Mouse (Mus musculus) kidney, adult 2 months (tissue): ENCODE results near the gene Parp16. TPM values are rescaled to one million over a fixed set of nuclear protein-coding genes. Genes with fewer than 3 reads are reported as not detected.

Source experiments
- DNase-seq: peaks from one replicate; pipeline ENCODE4 v3.0.0; 2021
- H3K27ac ChIP-seq: fragments of 200-500 bp; 2 replicates; pipeline ENCODE4 v1.5.1; 2012; ENCODE audit warnings: low read depth, low read length, control low read depth, inconsistent platforms; ENCODE audit not compliant: insufficient read depth
- H3K27me3 ChIP-seq: fragments of 200-500 bp; replicated peaks from 2 replicates; pipeline ENCODE4 v1.6.1; 2012; ENCODE audit warnings: mild to moderate bottlenecking, moderate library complexity, low read length, inconsistent platforms; ENCODE audit not compliant: control insufficient read depth, insufficient read depth
- H3K36me3 ChIP-seq: fragments of 200-500 bp; 2 replicates; pipeline ENCODE4 v1.6.1; 2012; ENCODE audit warnings: mild to moderate bottlenecking, moderate library complexity, low read length, inconsistent platforms; ENCODE audit not compliant: control insufficient read depth, insufficient read depth
- H3K4me1 ChIP-seq: fragments of 200-500 bp; 2 replicates; pipeline ENCODE4 v1.6.1; 2011; ENCODE audit warnings: low read length; ENCODE audit not compliant: control insufficient read depth, insufficient read depth
- H3K4me3 ChIP-seq: fragments of 200-500 bp; 2 replicates; pipeline ENCODE4 v1.5.1; 2011; ENCODE audit warnings: mild to moderate bottlenecking, low read depth, low read length, control low read depth; ENCODE audit not compliant: insufficient read depth
- CTCF ChIP-seq: fragments of 200-500 bp; conservative IDR thresholded peaks from 2 replicates; pipeline ENCODE4 v1.5.1; 2011; ENCODE audit warnings: low read depth, mild to moderate bottlenecking, control low read depth, low read length, moderate library complexity, mixed read lengths; ENCODE audit not compliant: insufficient read depth, insufficient read length
- POLR2A ChIP-seq: fragments of 200-500 bp; IDR thresholded peaks from one replicate; pipeline ENCODE4 v1.6.1; 2011; ENCODE audit warnings: low read depth, low read length, control low read depth
- WGBS: fragments of 180-500 bp; shearing (Covaris S2); methylation state at CpG from one replicate; pipeline ENCODE4 v1.1.7; 2018; 5-methylcytosine and 5-hydroxymethylcytosine counted together
- polyA plus RNA-seq: library from polyadenylated mRNA; depleted of rRNA; stranded (reverse); fragments of >200 nt; gene quantifications from 2 replicates; pipeline ENCODE4 v1.2.3, GENCODE M21; 2012

Parp16 gene
- polyA plus RNA-seq, 1 experiment = 11.0 TPM

DNA sequence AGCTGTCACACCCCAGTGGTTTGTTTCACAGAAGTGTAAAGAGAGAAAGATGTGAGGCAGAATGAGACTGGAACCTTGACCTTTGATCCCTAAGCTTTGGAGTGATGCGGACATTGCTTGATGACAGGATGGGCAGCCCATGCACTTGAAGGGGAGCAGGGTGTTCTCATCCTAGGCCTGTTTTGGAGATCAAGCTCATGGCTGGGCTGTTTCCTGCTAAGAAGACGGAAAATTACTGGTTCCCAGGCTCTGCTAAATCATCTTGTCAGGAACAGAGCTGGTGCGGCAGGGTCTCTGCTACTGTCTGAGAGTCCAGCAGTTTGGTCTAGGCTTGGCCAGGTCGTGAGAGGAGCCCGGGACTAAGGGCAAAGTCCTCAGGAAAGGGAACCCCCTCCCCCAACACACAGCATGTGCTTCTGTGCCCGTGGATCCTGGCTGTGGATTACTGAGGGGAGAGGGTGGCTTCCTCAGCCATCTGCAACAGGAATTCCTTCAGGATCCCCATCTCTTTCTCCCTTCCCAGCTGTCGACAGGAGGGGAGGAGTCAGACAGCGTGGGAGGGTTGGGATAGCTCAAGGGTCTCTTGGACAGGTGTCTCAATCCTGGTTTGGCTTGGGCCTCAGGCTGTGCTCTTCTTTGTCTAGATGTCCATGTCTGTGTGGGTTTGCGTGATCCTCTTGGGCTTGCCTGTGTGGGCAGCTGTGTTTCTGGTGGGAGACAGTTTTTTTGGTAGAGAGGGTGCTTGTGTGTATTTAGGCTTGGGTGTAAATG lies 49.1 kb downstream of the Parp16 start:
- no peak for TF ChIP-seq POLR2A
- TF ChIP-seq CTCF = no peak
- Histone ChIP-seq H3K27ac (peak overlapping the region; percentile 2; the same call in 1 of the 2 replicates), H3K36me3 (0 out of 2 replicates have a peak, but pooled peaks cover 2% of the 10 kb centered on the region), H3K27me3 (no peaks in the 10 kb centered on the region), H3K4me1 (peaks cover 12% of the 10 kb centered on the region), H3K4me3 (no peak overlapping the region)
- peak; percentile 77 for DNase-seq
- WGBS = 29% methylated on average over 9 of the region's 9 CpGs

- no peak overlapping the region for H3K27ac ChIP-seq
- H3K27me3 ChIP-seq = no peaks in the 10 kb centered on the region
- H3K36me3 ChIP-seq = no peaks in the 10 kb centered on the region
- peaks cover 12% of the 10 kb centered on the region for H3K4me1 ChIP-seq
- TF ChIP-seq CTCF (no peak), POLR2A (no peak)
- no peak overlapping the region for H3K4me3 ChIP-seq
- no peak for DNase-seq
- WGBS = 62% methylated on average over 16 of the region's 16 CpGs
Observed at GRCm38 (mm10) chr9:65247502-65248376, 52.6 kb downstream of the Parp16 start.

DNA sequence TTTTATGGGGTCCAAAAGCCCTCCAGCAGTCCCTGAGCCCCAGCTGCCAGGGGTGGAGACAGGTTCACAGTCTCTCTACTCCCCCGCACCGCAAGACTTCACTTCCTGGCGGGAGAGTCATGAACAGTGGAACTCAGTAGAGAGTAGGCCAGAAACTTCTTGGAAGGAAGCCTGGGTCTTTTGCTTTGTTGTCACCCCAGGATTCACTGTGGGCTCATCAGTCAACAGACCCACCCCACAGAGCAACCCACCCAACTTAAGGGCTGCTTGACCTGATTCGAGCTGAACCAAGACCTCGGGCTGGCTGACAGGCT lies 53.2 kb downstream of the Parp16 start:
- no peak for DNase-seq
- H3K27me3 ChIP-seq = no peaks in the 10 kb centered on the region
- H3K4me3 ChIP-seq = no peak overlapping the region
- WGBS = 77% methylated on average over 5 of the region's 5 CpGs
- no peak overlapping the region for H3K27ac ChIP-seq
- no peak for TF ChIP-seq CTCF
- TF ChIP-seq POLR2A = no peak
- H3K36me3 ChIP-seq = no peaks in the 10 kb centered on the region
- H3K4me1 ChIP-seq = peaks cover 12% of the 10 kb centered on the region

GRCm38 (mm10) chr9:65252026-65252425 lies 56.9 kb downstream of the Parp16 start:
- no peaks in the 10 kb centered on the region for H3K36me3 ChIP-seq
- H3K27ac ChIP-seq = no peak overlapping the region
- DNase-seq = no peak
- H3K4me3 ChIP-seq = no peak overlapping the region
- 74% methylated on average over 3 of the region's 3 CpGs for WGBS
- H3K27me3 ChIP-seq = no peaks in the 10 kb centered on the region
- H3K4me1 ChIP-seq = no peaks in the 10 kb centered on the region
- TF ChIP-seq POLR2A = no peak
- TF ChIP-seq CTCF = no peak

DNA sequence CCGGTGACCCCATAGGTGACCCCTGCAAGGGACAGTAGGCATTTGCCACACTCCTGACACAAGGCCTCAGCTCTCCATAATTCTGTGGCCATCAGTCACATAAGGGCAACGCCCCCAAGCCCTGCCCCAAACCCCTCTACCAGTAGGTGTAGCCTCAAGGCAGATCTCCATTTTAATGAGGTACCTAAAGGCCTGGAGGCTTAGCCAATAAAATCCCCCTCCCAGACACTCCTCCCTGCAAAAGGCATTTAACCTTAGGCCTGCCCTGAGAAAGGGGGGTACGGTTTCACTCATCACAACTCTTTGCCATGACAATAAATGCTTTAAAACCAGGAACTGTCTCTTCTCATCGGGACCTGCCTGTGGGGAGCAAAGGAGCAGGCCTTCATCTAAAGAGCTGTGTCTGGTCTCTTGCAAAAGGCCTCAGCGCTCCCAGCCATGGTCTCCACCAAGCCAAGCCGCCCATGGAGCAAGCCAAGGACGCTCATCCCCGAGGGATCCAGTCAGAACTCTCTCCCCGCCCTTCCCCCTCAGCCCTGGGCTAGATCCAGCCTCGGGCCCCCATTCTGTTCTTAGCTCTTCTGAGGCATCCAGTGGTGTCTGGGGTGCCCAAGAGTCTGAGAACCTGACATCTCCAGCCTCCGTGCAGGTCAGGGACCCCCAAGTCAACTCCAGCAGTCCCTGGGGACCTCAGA lies 60.9 kb downstream of the Parp16 start:
- TF ChIP-seq CTCF (no peak), POLR2A (no peak)
- no peak overlapping the region for H3K27ac ChIP-seq
- WGBS = 78% methylated on average over 11 of the region's 11 CpGs

DNA sequence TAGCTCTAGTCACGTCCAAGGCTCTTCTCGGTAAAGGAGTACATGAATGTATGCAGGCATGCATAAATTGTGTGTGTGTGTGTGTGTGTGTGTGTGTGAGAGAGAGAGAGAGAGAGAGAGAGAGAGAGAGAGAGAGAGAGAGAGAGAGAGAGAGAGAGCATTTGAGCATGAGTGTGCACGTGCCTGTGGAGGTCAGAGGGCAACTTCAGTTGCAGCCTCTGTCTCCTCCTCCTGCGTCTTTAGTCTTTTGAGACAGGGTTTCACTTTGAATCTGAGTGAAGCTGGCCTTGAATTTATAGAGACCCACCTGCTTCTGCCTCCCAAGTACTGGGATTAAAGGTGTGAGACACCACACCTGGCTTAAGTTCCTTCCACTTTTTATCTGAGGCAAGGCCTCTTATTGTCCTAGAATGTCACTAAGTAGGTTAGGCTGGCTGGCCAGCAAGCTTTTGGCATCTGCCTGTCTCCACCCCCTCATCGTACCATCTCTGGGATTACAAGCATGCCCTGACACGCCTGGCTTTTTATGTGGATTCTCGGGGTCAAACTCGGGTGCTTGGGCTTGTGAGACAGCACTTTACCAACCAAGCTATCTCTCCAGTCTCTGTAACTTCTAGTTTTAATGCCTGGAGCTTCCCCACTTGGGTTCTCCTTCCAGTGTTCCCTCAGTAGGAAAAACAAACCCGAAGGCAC lies 62.2 kb downstream of the Parp16 start:
- 60% methylated on average over 9 of the region's 9 CpGs for WGBS
- TF ChIP-seq CTCF (no peak), POLR2A (no peak)
- H3K4me3 ChIP-seq = no peak overlapping the region
- H3K27ac ChIP-seq = no peak overlapping the region
- no peaks in the 10 kb centered on the region for H3K4me1 ChIP-seq
- DNase-seq = peak; percentile 19
- H3K27me3 ChIP-seq = no peaks in the 10 kb centered on the region
- H3K36me3 ChIP-seq = no peaks in the 10 kb centered on the region

More for the DNA sequence above, 60.9 kb downstream of the Parp16 start:
- H3K27me3 ChIP-seq = no peaks in the 10 kb centered on the region
- H3K4me3 ChIP-seq = no peak overlapping the region
- no peaks in the 10 kb centered on the region for H3K36me3 ChIP-seq
- DNase-seq = no peak
- no peaks in the 10 kb centered on the region for H3K4me1 ChIP-seq
